Mouse (Mus musculus): ENCODE data around the gene Yjefn3. TPM values are rescaled to one million over a fixed set of nuclear protein-coding genes. Genes with fewer than 3 reads are reported as not detected.

The Yjefn3 gene
- total and polyA plus RNA-seq, 3 experiments: 1.9 to 6.6 (median 4.2) TPM

Other genes with a start within 250 kb of the Yjefn3 start
- 1 to 10 TPM; 2.0 to 2.9 TPM for gene Zfp964, start 248.2 kb downstream of the Yjefn3 start, total RNA-seq (2021)
- 0.18 and 0.21 TPM in 2 replicates for gene Zfp964, start 248.2 kb downstream of the Yjefn3 start, polyA plus RNA-seq (2012; rRNA removed)
- gene Zfp869, start 192.0 kb downstream of the Yjefn3 start, total RNA-seq (2021): 10 to 100 TPM; 22.3 to 25.3 TPM
- 0.27 and 0.48 TPM in 2 replicates for gene Zfp869, start 192.0 kb downstream of the Yjefn3 start, polyA plus RNA-seq (2012; rRNA removed)
- gene Zfp963, start 152.7 kb downstream of the Yjefn3 start, total RNA-seq (2021): 1 to 10 TPM; 2.6 to 5.0 TPM
- gene Zfp963, start 152.7 kb downstream of the Yjefn3 start, polyA plus RNA-seq (2012; rRNA removed): 0.51 and 1.3 TPM in 2 replicates
- gene Gm20422, start 127.8 kb downstream of the Yjefn3 start, total RNA-seq (2021): 1 to 10 TPM in 1 of 2 experiments, not detected in 1; 2.3 TPM
- gene Gm20422, start 127.8 kb downstream of the Yjefn3 start, polyA plus RNA-seq (2012; rRNA removed): 0.25 and 0.33 TPM in 2 replicates
- 10 to 100 TPM; 40.8 to 43.4 TPM for gene Atp13a1, start 111.5 kb downstream of the Yjefn3 start, total RNA-seq (2021)
- gene Atp13a1, start 111.5 kb downstream of the Yjefn3 start, polyA plus RNA-seq (2012; rRNA removed): 93.0 and 110 TPM in 2 replicates
- 10 to 100 TPM; 19.5 to 21.4 TPM for gene Zfp866, start 111.5 kb downstream of the Yjefn3 start, total RNA-seq (2021)
- 3.4 and 3.5 TPM in 2 replicates for gene Zfp866, start 111.5 kb downstream of the Yjefn3 start, polyA plus RNA-seq (2012; rRNA removed)
- gene Gmip, start 94.0 kb downstream of the Yjefn3 start, total RNA-seq (2021): 10 to 100 TPM; 13.5 to 13.6 TPM
- gene Gmip, start 94.0 kb downstream of the Yjefn3 start, polyA plus RNA-seq (2012; rRNA removed): 30.3 and 36.6 TPM in 2 replicates
- 1 to 10 TPM; 1.2 to 2.9 TPM for gene Lpar2, start 80.3 kb downstream of the Yjefn3 start, total RNA-seq (2021)
- gene Lpar2, start 80.3 kb downstream of the Yjefn3 start, polyA plus RNA-seq (2012; rRNA removed): 2.0 and 2.5 TPM in 2 replicates
- under 1 TPM; 0.38 to 0.69 TPM for gene Pbx4, start 70.2 kb downstream of the Yjefn3 start, total RNA-seq (2021)
- gene Pbx4, start 70.2 kb downstream of the Yjefn3 start, polyA plus RNA-seq (2012; rRNA removed): 5.5 and 5.8 TPM in 2 replicates
- under 1 TPM; 0.07 to 0.09 TPM for gene Cilp2, start 15.0 kb downstream of the Yjefn3 start, total RNA-seq (2021)
- gene Cilp2, start 15.0 kb downstream of the Yjefn3 start, polyA plus RNA-seq (2012; rRNA removed): 0.39 and 1.1 TPM in 2 replicates
- under 1 TPM; 0.35 to 0.66 TPM for gene Tssk6, start 528 bp downstream of the Yjefn3 start, total RNA-seq (2021)
- 1.3 and 2.0 TPM in 2 replicates for gene Tssk6, start 528 bp downstream of the Yjefn3 start, polyA plus RNA-seq (2012; rRNA removed)
- gene Ndufa13, start 154 bp downstream of the Yjefn3 start, total RNA-seq (2021): 100 to 1,000 TPM; 160 to 215 TPM
- 83.3 and 99.4 TPM in 2 replicates for gene Ndufa13, start 154 bp downstream of the Yjefn3 start, polyA plus RNA-seq (2012; rRNA removed)
- gene Gatad2a, start 93.7 kb upstream of the Yjefn3 start, total RNA-seq (2021): 100 to 1,000 TPM; 102 to 116 TPM
- gene Gatad2a, start 93.7 kb upstream of the Yjefn3 start, polyA plus RNA-seq (2012; rRNA removed): 92.3 and 105 TPM in 2 replicates
- gene Mau2, start 140.0 kb upstream of the Yjefn3 start, total RNA-seq (2021): 10 to 100 TPM; 51.1 to 53.3 TPM
- 98.2 and 114 TPM in 2 replicates for gene Mau2, start 140.0 kb upstream of the Yjefn3 start, polyA plus RNA-seq (2012; rRNA removed)
- gene Sugp1, start 140.1 kb upstream of the Yjefn3 start, total RNA-seq (2021): 10 to 100 TPM; 28.7 to 32.8 TPM
- gene Sugp1, start 140.1 kb upstream of the Yjefn3 start, polyA plus RNA-seq (2012; rRNA removed): 6.6 and 7.5 TPM in 2 replicates
- 1 to 10 TPM in 1 of 2 experiments, under 1 TPM in 1; 0.86 to 1.6 TPM for gene Tm6sf2, start 170.2 kb upstream of the Yjefn3 start, total RNA-seq (2021)
- gene Tm6sf2, start 170.2 kb upstream of the Yjefn3 start, polyA plus RNA-seq (2012; rRNA removed): 3.2 and 4.1 TPM in 2 replicates
- gene Hapln4, start 180.7 kb upstream of the Yjefn3 start, total RNA-seq (2021): under 1 TPM; 0.43 to 0.59 TPM
- 0.20 and 0.33 TPM in 2 replicates for gene Hapln4, start 180.7 kb upstream of the Yjefn3 start, polyA plus RNA-seq (2012; rRNA removed)
- under 1 TPM; 0.24 to 0.26 TPM for gene Ncan, start 218.2 kb upstream of the Yjefn3 start, total RNA-seq (2021)
- gene Ncan, start 218.2 kb upstream of the Yjefn3 start, polyA plus RNA-seq (2012; rRNA removed): 0.89 and 1.3 TPM in 2 replicates
- 10 to 100 TPM; 19.1 to 20.0 TPM for gene Nr2c2ap, start 228.6 kb upstream of the Yjefn3 start, total RNA-seq (2021)
- gene Nr2c2ap, start 228.6 kb upstream of the Yjefn3 start, polyA plus RNA-seq (2012; rRNA removed): 11.9 and 12.4 TPM in 2 replicates
- 10 to 100 TPM; 15.4 to 18.0 TPM for gene Rfxank, start 236.4 kb upstream of the Yjefn3 start, total RNA-seq (2021)
- gene Rfxank, start 236.4 kb upstream of the Yjefn3 start, polyA plus RNA-seq (2012; rRNA removed): 13.6 and 16.6 TPM in 2 replicates
- gene Borcs8, start 236.8 kb upstream of the Yjefn3 start, total RNA-seq (2021): 10 to 100 TPM; 57.1 to 57.8 TPM
- 70.4 and 84.8 TPM in 2 replicates for gene Borcs8, start 236.8 kb upstream of the Yjefn3 start, polyA plus RNA-seq (2012; rRNA removed)
- under 1 TPM; 0.45 to 0.63 TPM for gene Mef2b, start 237.0 kb upstream of the Yjefn3 start, total RNA-seq (2021)
- 1.5 and 2.2 TPM in 2 replicates for gene Mef2b, start 237.0 kb upstream of the Yjefn3 start, polyA plus RNA-seq (2012; rRNA removed)

All from adrenal gland, adult 2 months (tissue).